Mouse (Mus musculus) hindbrain, embryonic 11.5 days (tissue): ENCODE measurements around the gene Bri3. TPM values are rescaled to one million over a fixed set of nuclear protein-coding genes. Genes with fewer than 3 reads are reported as not detected.

Experiments
- ATAC-seq: fragments of 200-750 bp; cut with Nextera tagmentation; 2 replicates; pipeline ENCODE4 v1.8.0; 2017; ENCODE audit warnings: mild to moderate bottlenecking, moderate TSS enrichment, moderate library complexity; ENCODE audit not compliant: low FRiP score
- DNase-seq: peaks from one replicate; pipeline ENCODE4 v3.0.0-alpha.2; 2015; ENCODE audit warnings: low spot score
- H3K27ac ChIP-seq: fragments of 300-500 bp; sonication (generic); 2 replicates; pipeline ENCODE4 v1.5.1; 2014; ENCODE audit warnings: mild to moderate bottlenecking, low read depth, low read length
- H3K27me3 ChIP-seq: fragments of 300-500 bp; sonication (generic); 2 replicates; pipeline ENCODE4 v1.6.1; 2014; ENCODE audit warnings: mild to moderate bottlenecking, low read length, moderate library complexity, mixed read lengths; ENCODE audit not compliant: control insufficient read depth, insufficient read depth
- H3K36me3 ChIP-seq: fragments of 300-500 bp; sonication (generic); 2 replicates; pipeline ENCODE4 v1.6.1; 2014; ENCODE audit warnings: mild to moderate bottlenecking, low read length, moderate library complexity, mixed read lengths; ENCODE audit not compliant: control insufficient read depth, insufficient read depth
- H3K4me1 ChIP-seq: fragments of 300-500 bp; sonication (generic); replicated peaks from 2 replicates; pipeline ENCODE4 v1.6.1; 2014; ENCODE audit warnings: low read length, mixed read lengths; ENCODE audit not compliant: control insufficient read depth, insufficient read depth
- H3K4me2 ChIP-seq: fragments of 300-500 bp; sonication (generic); replicated peaks from 2 replicates; pipeline ENCODE4 v1.6.1; 2014; ENCODE audit warnings: mild to moderate bottlenecking, low read depth, low read length
- H3K4me3 ChIP-seq: fragments of 300-500 bp; sonication (generic); 2 replicates; pipeline ENCODE4 v1.5.1; 2014; ENCODE audit warnings: low read depth, low read length
- H3K9ac ChIP-seq: fragments of 300-500 bp; sonication (generic); 2 replicates; pipeline ENCODE4 v1.6.1; 2014; ENCODE audit warnings: low read depth, low read length
- H3K9me3 ChIP-seq: fragments of 300-500 bp; sonication (generic); 2 replicates; pipeline ENCODE4 v1.6.1; 2016; ENCODE audit warnings: low read length; ENCODE audit not compliant: control insufficient read depth
- WGBS: fragments of 180-500 bp; shearing (Covaris S2); extraction: QIAGEN DNeasy Blood & Tissue Kit; methylation state at CpG from one replicate; pipeline ENCODE4 v1.1.7; 2014; 5-methylcytosine and 5-hydroxymethylcytosine counted together
- polyA plus RNA-seq: library from polyadenylated mRNA; unstranded; fragments of >200 nt; fragmentation: Nextera tagmentation; extraction: Ambion mirVana; gene quantifications from 2 replicates; pipeline ENCODE4 v1.2.1, GENCODE M21; 2014

Bri3 gene
- polyA plus RNA-seq, 1 experiment from 2014 or later = 126 TPM

DNA sequence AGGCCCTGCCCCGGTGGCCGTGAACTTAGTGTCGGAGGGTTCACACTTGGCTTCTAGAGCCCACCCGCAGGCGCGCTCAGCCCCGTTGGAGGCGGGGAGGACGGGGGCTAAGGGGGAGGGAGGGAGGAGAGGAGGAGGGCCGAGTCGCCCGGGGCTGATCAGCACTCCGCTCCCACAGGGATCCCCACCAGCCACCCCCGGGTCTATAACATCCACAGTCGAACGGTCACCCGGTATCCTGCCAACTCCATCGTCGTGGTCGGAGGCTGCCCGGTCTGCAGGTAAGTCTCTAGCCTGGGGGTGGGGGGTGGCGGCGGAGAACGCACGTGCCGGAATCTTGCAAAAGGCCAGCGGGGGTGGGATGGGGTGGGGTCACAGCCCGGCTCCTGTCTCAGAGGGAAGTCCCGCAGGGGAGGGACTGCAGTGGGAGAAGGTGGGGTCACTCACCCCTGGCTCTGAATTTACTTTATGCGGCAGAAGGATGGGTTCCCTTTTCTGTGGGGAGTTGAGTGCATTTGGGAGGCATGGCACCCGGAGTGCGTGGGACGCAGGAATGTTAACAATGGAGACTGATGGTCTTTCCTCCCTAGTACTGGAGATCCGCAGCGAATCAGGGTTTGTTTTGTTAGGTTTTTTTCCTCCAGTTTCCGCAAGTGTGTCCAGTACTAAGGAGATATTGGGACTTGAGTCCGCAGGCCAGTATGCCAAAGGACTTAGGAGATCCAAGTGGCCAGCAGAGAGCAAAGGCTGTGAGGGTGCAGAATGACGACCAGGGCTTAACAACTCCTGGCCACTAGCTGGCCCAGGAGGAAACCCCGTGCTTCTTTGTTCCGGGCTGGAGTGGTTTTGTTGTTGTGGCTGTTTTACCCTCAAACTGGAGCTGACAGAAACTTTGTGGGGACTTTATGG is 11.6 kb downstream of the Bri3 start:
- WGBS = under 1% methylated on average over 39 of the region's 40 CpGs
- ATAC-seq (peak; percentile 31), DNase-seq (peak; percentile 75)
- H3K9me3 ChIP-seq = no peaks in the 10 kb centered on the region
- peak overlapping the region; percentile 83 for H3K27ac ChIP-seq
- H3K27me3 ChIP-seq = no peaks in the 10 kb centered on the region
- peak overlapping the region; percentile 76 for H3K4me2 ChIP-seq
- H3K9ac ChIP-seq = peak overlapping the region; percentile 89
- H3K36me3 ChIP-seq = no peaks in the 10 kb centered on the region
- H3K4me3 ChIP-seq = peak overlapping the region; percentile 98
- H3K4me1 ChIP-seq = peaks cover 16% of the 10 kb centered on the region

GRCm38 (mm10) chr5:144256541-144256870 is 12.3 kb downstream of the Bri3 start:
- WGBS = 19% methylated on average over 7 of the region's 7 CpGs
- peak overlapping the region; percentile 83; the same call in 1 of the 2 replicates for H3K27ac ChIP-seq

GRCm38 (mm10) chr5:144256888-144257287 is 12.7 kb downstream of the Bri3 start:
- no peak for ATAC-seq
- no peaks in the 10 kb centered on the region for H3K36me3 ChIP-seq
- peak overlapping the region; percentile 76 for H3K4me2 ChIP-seq
- H3K27me3 ChIP-seq = no peaks in the 10 kb centered on the region
- DNase-seq = peak; percentile 35
- H3K4me1 ChIP-seq = peaks cover 16% of the 10 kb centered on the region
- no peaks in the 10 kb centered on the region for H3K9me3 ChIP-seq
- peak overlapping the region; percentile 89 for H3K9ac ChIP-seq
- H3K27ac ChIP-seq = 0 out of 2 replicates have a peak overlapping the region, but pooled peaks have one; percentile 83
- H3K4me3 ChIP-seq = peak overlapping the region; percentile 98
- WGBS = 44% methylated on average over 1 of the region's 1 CpGs

More at GRCm38 (mm10) chr5:144256541-144256870, 12.3 kb downstream of the Bri3 start:
- peak overlapping the region; percentile 76 for H3K4me2 ChIP-seq
- no peaks in the 10 kb centered on the region for H3K36me3 ChIP-seq
- H3K9me3 ChIP-seq = no peaks in the 10 kb centered on the region
- H3K4me1 ChIP-seq = peaks cover 16% of the 10 kb centered on the region
- H3K27me3 ChIP-seq = no peaks in the 10 kb centered on the region
- ATAC-seq (no peak), DNase-seq (no peak)
- peak overlapping the region; percentile 89 for H3K9ac ChIP-seq
- peak overlapping the region; percentile 98 for H3K4me3 ChIP-seq

- Histone ChIP-seq H3K9me3 (no peaks in the 10 kb centered on the region), H3K27ac (no peak overlapping the region), H3K36me3 (no peaks in the 10 kb centered on the region), H3K4me3 (peak overlapping the region; percentile 98), H3K4me2 (peak overlapping the region; percentile 76), H3K4me1 (peaks cover 16% of the 10 kb centered on the region), H3K27me3 (no peaks in the 10 kb centered on the region), H3K9ac (peak overlapping the region; percentile 89)
- ATAC-seq (no peak), DNase-seq (peak; percentile 9)
- WGBS = 56% methylated on average over 3 of the region's 3 CpGs
Measured at GRCm38 (mm10) chr5:144257451-144258110, 13.3 kb downstream of the Bri3 start.

GRCm38 (mm10) chr5:144258131-144258611 is 13.9 kb downstream of the Bri3 start:
- Histone ChIP-seq H3K9ac (peak overlapping the region; percentile 89; the same call in 1 of the 2 replicates), H3K9me3 (no peaks in the 10 kb centered on the region), H3K36me3 (no peaks in the 10 kb centered on the region), H3K4me1 (peaks cover 16% of the 10 kb centered on the region), H3K27ac (no peak overlapping the region), H3K4me3 (peak overlapping the region; percentile 98), H3K4me2 (peak overlapping the region; percentile 76), H3K27me3 (no peaks in the 10 kb centered on the region)
- DNase-seq = peak; percentile 9
- WGBS = 44% methylated on average over 14 of the region's 14 CpGs
- ATAC-seq = no peak

DNA sequence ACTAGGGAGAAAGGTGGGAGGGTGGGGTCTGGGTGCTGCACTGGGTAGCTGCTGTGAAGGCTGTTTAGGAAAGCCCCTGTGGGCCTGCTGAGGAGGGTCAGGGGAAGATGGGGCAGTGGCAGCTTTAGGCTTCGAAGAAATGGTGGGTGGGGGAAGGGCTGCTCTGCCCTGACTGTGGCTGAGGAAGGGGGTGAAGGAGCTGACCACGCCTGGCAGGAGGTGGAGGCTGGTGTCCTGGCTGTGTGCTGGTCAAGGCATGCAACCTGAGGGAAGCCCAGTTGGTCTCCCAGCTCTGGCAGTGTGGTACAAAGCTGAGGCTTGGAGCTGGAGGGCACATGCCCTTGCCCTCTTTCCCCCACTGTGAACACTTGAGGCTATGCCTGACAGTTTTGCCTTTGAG is 14.4 kb downstream of the Bri3 start:
- DNase-seq (no peak), ATAC-seq (no peak)
- H3K27me3 ChIP-seq = no peaks in the 10 kb centered on the region
- no peaks in the 10 kb centered on the region for H3K36me3 ChIP-seq
- H3K9ac ChIP-seq = peak overlapping the region; percentile 4; the same call in 1 of the 2 replicates
- WGBS = 27% methylated on average over 2 of the region's 2 CpGs
- peak overlapping the region; percentile 76 for H3K4me2 ChIP-seq
- no peaks in the 10 kb centered on the region for H3K9me3 ChIP-seq
- H3K4me3 ChIP-seq = peak overlapping the region; percentile 98
- peaks cover 16% of the 10 kb centered on the region for H3K4me1 ChIP-seq
- no peak overlapping the region for H3K27ac ChIP-seq

DNA sequence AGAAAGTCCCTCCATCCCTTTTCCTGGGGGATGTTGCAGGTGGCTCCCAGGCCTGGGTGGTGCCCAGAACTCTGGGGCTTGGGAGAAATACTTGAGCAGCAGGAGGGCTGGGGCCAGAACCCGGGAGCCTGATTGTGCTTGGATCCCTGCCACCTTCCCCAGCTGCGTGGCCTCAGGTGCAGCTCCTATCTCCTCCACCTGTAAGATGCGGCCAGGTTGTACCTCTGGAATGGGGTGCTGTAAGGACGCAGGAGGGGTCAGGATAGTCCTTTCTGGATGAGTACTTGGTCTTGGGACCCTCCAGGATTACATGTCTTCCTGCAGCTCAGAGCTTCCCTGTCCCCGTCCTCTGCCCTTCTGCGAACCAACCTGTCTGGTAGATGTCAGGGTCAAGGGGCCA is 15.0 kb downstream of the Bri3 start:
- no peaks in the 10 kb centered on the region for H3K9me3 ChIP-seq
- no peak for DNase-seq
- no peaks in the 10 kb centered on the region for H3K27me3 ChIP-seq
- H3K9ac ChIP-seq = no peak overlapping the region; the same call in 1 of the 2 replicates
- ATAC-seq = no peak
- H3K4me2 ChIP-seq = no peak overlapping the region
- 71% methylated on average over 6 of the region's 6 CpGs for WGBS
- no peak overlapping the region for H3K27ac ChIP-seq
- no peaks in the 10 kb centered on the region for H3K36me3 ChIP-seq
- peak overlapping the region; percentile 2; the same call in 1 of the 2 replicates for H3K4me3 ChIP-seq
- peaks cover 16% of the 10 kb centered on the region for H3K4me1 ChIP-seq

DNA sequence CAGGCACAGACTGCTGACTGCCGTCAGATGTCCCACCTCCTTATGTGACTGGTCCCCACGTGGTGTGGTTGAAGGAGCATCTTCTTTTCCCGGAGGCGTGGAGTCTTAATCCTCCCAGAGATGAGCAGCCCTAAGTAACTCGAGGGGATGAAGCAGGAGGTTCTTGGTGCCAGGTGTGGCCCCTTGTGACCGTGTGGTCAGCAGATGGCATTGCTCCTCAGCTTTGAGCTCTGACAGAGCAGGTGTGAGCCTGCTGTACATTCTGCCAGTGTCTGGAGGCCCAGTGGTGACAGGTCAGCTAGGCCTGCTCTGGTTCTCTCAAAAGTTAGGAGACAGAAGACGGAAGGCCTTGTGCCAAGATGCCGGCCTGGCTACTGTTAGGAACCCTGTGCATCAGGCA is 16.2 kb downstream of the Bri3 start:
- Histone ChIP-seq H3K27me3 (no peaks in the 10 kb centered on the region), H3K4me1 (peaks cover 16% of the 10 kb centered on the region), H3K4me2 (no peak overlapping the region), H3K9me3 (no peaks in the 10 kb centered on the region), H3K4me3 (no peak overlapping the region), H3K36me3 (no peaks in the 10 kb centered on the region), H3K9ac (no peak overlapping the region), H3K27ac (no peak overlapping the region)
- WGBS = 82% methylated on average over 8 of the region's 8 CpGs
- ATAC-seq = no peak
- no peak for DNase-seq
